Mouse (Mus musculus): ENCODE results near the gene Banp.

DNA sequence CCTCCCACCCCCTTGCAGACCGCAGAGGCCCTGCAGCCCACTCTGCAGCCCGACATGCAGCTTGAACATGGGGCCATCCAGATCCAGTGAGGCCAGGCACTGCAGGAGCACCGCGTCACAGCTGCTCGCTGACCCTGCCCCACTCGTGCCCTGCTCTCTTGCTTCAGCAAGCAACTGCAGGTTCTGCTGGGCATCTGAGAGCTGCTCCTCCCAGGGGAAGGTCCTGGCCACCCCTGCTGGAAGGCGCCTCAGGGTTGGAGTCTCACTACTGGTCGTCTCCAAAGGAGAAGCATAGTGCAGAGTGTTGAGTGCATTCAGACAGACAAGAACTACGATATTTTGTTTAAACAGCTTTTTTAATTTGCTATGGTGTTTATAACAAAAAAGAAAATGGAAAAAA is 76.0 kb downstream of the Banp start:
- TF ChIP-seq POLR2A (IDR thresholded peaks at IDR 0.05; ENCODE audit: insufficient read depth, low read depth, low read length) (no peak), CTCF (IDR thresholded peaks at IDR 0.05) (no peak)
